Mouse (Mus musculus) embryo, embryonic 10 days (tissue): ENCODE measurements around the gene Apba2.
A peak's percentile ranks its signal among the peaks of the same experiment; 100 is the strongest.

ENCODE experiments used
- DNase-seq: peaks from one replicate; pipeline ENCODE4 v3.0.0-alpha.2; 2015; ENCODE audit warnings: low spot score

The Apba2 gene

DNA sequence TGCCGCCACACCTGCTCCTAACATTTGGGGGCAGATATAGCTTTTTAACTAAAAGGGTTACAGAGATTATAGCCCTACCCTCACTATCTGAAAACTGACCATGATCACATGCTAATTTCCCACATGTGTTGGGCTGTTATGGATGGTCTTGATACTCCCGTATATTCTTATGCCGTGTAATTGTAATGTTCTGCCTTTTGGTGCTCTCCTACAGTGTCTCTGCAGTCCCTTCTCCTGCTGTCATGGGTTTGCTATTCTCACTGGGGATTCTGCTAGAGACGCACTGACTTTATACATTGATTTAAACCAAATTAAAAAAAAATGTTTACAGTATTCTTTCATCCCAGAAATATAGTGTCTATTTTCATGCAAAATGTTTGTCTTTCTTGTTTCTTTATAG lies 157.4 kb downstream of the Apba2 start:
- no peak for DNase-seq

DNA sequence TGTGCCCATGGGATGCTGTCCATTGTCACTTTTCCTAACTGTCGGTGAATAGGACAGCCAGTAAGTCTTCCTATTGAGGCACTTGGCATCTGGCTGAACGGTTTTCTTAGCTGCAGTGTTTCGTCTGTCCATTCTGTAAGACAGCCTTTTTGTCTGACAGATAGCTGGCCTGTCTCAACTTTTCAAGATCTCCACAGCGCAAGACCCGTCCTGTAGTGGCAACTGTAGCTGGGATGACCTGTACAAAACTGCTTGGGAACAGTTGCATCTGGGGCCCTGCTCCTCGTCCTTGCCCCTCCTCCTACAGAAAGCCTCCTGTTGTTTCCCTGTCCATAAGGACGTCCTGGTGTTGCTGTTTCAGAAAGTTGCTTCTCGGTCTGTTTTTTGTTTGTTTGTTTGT lies 157.8 kb downstream of the Apba2 start:
- no peak for DNase-seq

DNA sequence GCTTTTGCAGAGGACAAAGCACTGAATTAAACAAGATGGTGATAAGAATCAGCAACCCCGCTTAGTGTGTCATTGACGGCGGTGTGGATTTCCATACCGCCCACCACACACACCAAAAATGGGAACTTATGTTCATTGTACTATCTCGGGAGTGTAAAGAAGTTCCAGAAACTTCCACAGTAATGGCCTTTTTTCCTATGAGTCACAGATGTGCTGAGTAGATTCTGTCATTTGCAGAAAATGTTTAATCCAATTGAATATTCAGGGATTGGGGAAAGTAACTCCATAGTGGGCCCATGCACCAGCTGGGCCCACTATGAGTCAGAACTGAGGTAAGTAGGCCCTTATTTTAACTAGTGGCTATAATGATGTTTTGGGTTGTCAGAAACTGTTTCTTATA lies 161.0 kb downstream of the Apba2 start:
- DNase-seq = no peak

DNA sequence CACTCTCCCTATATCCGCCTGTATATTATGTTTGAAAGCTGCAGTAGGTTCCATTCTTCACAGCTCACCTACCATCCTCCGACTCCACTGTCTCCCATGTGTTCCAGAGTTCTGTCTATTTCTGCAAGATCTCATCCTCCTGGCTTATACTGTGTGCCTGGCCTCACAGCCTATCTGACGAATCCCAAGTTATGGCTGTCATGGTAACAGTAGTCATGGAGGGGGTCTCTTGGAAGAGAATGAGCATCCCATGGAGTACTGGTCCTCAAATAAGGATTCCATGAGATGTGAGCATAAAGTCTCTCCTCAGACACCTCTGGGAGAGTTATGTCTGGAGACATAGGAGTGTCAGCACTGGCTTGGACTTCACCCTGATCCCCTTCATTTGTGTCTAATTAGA lies 162.1 kb downstream of the Apba2 start:
- DNase-seq = no peak

DNA sequence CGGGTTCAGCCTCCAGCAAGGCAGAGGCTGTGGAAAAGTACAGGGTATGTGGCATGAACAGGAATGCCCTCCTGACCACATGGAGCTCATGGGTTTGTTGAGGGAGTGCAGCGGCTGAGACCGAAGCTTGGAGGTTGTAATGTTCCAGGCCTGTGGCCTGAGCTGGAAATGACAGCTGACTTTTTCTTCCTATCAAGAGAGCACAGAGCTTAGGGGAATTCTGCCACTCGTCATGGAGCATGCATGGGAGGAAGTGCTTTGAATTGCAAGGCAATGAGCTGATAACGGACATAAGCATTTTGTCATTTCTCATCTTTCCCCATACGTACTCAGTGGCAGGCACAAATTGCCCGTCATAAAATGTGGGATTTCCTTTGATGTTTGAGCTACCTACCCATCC lies 163.6 kb downstream of the Apba2 start:
- DNase-seq = no peak

DNA sequence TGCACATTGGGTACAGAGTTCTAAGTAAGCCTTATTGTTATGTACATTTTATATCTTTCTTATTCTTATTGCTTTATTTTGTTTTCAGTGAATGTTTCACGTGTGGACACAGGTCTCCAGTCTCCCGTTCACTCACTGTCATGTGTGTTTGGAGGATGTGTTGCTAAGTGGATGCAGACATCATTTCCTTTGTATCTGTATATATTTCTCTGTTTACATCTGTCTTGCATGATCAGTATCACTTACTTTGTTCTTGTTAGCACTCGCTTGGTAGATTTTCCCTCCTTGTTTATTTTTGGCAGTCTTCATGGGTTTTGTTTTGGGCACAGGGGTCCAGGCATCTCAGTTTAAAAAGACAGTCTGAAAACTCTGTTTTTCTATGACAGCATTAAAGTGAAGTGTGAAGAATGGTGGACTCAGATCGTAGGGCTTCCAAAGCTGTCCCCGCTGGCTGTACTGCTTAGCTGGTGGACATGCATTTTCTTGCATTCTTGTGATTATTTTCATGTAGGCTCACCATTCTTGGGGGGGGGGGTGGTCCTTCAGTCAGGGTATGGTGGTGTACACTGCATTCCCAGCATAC lies 164.3 kb downstream of the Apba2 start:
- DNase-seq = no peak

DNA sequence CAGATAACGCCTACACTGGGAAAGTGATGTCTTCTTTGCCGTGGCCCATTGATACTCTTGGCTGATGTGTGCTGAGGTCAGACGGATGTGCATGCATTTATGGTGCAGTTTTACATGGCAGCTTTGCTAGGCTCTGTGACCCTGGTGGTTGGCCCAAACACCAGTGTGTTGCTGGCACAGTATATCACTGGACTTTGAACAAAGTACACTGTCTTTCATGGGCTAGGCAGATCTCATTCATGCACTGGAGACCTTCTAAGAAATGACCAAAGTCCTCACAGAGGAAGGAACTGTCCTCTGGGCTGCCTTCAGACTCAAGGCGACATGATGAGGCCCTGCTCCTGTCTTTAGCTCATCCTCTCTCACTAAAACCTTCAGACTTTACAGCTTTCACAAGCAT lies 166.5 kb downstream of the Apba2 start:
- no peak for DNase-seq

DNA sequence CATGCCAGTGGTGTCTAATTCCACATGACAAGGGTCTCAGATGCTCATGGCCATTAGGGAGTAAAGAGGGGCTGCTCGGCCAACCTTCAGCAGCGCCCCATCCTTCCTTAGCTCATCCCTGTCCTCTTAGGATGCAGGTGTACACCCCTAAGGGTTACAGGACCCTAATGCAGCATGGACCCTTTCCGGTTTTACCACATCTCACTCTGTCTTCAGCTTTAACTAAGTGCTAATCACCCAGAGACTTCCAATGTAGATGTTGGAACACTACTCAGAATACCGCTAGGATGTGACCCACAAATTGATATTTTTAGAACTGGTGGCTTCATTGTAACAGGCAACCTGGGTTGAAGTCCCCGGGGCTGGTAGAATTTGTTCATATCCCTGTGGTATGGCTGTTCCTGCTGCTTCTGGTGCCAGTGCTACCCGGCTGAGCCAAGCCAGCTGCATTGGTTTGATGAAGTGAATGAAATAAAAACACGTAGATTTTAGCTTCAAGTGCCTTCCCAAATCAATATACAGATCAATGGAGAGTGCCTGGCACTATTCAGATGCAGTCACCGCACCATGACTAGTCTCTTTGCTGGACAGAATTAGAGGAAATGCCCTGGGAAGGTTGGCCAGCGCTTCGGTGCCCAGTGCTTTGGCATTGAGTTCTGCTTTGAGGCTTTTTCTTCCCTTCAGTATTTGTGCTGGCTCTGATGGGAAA lies 178.4 kb downstream of the Apba2 start:
- DNase-seq = no peak

DNA sequence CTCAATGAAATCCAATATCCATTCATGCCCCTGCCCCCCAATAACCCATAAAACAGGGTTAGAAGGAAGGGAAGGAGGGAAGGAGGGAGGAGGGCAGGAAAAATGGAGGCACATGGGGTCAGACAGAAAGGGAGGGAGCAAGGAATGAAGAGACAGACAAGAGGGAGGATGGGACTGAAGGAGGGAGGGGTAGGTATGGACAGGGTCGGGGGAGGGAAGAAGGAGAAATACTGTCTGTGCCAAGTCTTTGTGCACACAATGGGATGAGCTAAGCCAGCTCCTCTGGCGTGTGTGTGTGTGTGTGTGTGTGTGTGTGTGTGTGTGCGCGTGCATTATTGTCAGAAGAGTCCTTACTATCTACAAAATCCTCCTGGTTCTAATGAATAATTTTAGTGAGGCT lies 183.4 kb downstream of the Apba2 start:
- DNase-seq = no peak

DNA sequence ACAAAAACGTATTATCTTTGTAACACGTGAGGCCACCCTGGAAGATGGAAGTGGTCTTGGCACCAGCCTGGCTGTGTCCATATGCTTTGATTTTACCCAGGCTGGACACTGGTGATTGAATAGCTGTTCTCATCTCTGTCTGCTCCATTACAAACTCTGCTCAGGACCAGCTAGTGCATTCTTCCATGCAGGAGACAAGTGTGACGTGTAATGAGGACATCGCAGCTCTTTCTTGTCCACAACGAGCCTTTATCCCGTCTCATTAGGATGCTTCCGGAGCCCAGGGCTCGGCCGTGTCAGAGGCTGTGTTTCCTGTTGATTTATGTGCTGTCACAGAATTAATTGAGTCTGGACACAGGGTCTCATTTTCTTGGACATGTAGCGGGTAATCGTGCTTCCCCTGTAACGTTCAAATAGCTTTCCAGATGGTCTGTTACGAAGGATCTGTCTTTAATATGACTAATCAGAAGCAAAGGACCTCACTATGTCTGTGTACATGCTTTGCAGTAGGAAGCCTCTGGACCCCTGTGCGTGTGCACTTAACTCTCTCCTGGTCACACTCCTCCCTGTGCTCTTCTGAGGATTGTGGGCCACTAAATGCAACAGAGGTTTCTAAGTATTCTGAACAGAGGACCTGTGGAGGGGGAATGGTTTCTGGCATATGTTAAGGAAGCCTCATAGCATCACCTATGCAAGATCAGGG lies 186.8 kb downstream of the Apba2 start:
- DNase-seq = peak; percentile 35

DNA sequence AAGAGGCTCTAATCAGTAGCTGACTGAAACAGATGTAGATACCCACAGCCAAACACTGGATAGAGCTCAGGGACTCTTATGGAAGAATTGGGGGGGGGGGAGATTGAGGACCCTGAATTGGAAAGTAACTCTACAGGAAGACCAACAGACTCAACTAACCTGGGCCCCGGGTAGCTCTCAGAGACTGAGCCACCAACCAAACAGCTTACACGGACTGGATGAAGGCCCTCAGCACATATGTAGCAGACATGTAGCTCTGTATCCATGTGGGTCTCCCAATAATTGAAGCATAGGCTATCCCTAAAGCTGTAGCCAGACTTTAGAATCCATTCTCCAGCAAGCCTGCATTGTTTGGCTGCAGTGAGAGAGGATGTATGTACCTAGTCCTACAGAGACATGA lies 190.3 kb downstream of the Apba2 start:
- DNase-seq = no peak

DNA sequence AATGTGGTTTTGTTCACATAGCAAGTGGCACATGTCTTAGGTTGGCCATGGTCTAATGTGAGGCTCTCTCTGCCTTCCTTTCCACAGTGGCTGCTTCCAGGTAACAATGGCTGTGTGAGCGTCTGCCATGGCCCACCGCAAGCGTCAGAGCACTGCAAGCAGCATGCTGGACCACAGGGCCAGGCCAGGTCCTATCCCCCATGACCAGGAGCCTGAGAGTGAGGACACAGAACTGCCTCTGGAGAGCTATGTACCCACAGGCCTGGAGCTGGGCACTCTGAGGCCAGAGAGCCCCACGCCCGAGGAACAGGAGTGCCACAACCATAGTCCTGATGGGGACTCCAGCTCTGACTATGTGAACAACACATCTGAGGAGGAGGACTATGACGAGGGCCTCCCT lies 193.4 kb downstream of the Apba2 start:
- no peak for DNase-seq

DNA sequence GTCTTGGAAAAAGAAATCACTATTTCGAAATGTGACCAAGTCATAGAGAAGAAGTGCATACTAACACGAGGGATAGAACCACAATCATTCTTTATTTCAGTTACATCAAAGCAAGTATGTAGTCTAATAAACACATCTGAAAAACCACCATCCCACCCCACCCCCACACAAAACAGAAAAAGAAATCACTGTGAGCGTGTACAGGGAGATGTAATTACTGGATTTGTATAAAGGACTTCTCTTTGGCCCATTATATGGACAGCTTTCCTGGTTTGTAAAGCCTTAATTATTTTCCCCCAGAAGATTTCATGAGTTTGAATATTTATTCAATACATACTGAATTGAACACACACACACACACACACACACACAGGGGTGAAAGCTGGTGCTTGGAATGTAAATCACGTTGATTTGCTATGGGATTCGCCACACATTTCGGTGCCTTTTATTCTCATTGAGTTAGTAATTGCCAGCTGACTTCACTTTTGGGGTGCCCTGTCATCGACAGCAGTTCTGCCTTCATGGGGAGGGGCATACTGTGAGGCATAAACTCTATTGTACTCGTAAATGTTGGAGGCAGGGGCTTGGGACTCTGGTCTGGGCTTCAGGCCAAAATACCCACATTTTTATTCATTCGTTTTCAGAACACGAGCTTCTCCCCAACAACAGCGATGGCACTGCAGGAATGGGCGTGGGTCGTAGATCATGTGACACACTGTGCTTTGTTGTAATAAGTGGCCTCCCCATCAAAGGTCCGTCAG lies 195.2 kb downstream of the Apba2 start:
- no peak for DNase-seq

DNA sequence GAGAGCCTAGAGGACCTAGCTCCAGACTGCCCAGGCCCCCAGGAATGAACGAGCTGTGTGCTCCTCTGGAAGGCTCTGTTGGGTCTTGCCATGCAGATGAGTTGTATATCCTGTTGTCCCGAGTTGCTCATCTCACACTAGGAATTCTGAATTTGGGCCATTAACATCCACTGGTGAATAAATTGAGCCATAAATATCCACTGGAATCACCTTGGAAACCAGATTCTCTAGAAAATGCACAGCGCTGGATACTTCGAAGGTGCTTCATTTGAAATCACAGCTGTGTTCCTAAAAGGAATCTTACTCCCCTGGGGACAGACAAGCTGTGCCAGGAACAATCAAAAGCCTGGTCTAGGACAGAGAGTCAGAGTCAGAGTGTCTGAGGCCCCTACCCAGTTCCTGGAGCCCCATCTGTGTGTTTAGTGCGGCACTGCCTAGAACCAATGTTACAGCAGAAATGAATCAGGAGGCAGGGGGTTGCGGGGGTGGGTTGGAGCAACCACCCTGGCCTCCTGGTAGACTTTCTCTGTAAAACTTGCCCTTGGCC lies 196.4 kb downstream of the Apba2 start:
- no peak for DNase-seq

DNA sequence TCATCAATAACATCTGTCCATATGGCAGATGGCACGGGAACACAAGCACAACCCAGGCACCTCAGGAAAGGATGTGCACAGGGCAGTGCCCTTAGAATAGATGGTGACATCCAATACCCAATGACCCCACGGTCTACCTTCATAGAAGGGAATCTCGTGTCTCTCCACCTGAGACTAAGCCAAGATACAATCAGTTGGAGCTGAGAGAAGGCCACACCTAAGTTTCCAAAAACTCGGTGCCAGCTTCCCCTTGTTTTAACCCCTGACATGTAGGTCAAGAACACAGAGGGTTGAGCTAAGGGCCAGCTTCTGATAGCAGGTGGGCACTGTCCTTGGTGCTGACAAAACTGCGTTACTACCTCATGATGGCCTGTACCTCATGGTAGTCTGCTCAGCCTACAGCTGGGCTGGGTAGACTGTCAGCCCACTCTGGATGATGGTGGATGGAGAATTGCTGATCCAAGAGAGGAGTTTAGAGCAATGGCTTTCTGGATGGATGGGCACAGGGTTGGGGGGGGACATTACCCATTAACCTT lies 202.6 kb downstream of the Apba2 start:
- peak; percentile 65 for DNase-seq

DNA sequence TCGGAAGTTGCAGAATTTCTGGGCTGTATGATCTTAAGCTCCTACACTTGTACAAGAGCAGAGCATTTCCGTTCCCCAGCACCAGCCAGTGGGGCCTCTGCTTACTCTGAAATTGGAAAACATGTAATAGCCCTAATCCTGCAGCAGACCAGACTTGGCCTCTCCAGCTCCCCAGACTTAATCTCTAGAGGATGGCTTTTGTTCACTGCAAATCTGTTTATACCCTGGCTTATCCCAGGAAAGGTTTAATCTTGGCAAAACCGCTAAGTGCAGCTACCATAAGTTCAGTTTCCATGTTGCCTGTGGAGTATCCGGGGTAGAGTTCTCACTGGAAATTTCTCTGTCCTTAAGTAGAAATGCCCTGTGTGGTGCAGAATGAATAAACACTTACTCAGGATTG lies 206.7 kb downstream of the Apba2 start:
- no peak for DNase-seq

DNA sequence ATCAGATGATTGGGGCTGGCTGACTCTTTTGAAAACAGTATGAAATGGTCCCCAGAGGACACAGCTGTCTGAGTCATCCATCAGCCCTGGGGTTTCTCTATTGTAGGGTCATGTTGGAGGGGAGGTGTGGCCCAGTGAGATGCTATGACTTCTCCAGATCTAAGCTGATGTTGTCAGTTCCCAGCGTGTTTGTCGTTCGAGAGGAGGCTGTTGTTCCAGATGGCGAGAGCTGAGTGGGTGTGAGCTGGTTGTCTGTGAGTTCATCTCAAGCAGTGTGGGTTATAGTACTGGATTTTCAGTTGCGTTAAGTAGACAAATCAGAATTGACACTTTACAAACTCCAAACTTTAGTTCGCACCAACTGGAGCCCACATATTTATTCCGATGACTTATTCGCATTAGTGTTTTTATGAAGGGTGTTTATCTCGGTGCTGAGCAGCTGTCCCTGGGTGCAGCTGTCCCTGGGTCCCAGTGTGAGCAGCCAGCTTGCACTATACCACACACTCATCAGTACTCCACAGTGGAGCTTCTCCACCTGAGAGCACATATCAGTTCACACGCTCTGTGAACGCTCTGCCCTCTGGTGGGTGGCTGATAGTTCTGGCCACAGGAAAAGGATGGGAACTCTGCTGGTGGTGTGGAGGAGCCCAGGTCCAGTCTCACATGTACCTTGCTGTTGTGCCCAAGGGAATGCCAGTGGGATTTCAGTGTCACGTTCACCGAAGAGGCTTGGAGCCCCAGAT lies 208.2 kb downstream of the Apba2 start:
- DNase-seq = peak; percentile 31

DNA sequence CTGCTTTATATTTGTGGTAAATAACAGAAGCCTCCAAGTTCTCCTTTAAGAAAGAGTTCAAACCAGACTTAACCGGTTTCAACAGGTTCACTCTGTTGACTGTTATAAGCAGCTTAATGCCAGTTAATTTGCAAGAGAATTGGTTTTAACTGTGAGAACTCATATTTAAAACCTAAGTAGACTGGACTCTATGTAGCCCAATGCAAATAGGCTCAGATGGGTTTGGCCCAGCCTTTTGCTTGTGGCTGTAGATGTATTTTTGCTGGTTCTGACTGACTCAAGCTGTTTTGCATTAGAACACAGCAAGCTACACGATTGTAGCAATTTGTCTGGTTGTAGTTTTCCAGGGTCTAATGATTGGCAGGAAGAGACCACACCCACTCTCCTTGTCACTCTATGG lies 214.8 kb downstream of the Apba2 start:
- no peak for DNase-seq

DNA sequence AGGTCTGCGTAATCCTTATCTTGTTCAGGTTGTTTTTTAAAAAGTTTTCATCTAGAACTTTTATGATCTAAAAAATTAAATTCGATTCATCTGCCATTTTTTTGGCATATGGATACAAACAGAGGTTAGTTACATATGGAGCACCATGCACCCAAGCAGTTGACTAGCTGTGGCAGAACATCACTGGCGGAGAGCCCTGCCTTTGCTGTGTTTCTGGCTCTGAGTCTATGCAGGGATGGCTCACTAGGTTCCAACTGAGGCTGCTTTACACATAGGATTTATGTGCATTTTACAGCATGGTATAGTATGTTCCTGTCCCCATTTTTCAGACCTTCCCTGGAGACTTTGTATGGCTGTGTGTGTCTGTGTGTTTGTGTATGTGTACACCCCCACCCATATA lies 221.8 kb downstream of the Apba2 start:
- DNase-seq = no peak

DNA sequence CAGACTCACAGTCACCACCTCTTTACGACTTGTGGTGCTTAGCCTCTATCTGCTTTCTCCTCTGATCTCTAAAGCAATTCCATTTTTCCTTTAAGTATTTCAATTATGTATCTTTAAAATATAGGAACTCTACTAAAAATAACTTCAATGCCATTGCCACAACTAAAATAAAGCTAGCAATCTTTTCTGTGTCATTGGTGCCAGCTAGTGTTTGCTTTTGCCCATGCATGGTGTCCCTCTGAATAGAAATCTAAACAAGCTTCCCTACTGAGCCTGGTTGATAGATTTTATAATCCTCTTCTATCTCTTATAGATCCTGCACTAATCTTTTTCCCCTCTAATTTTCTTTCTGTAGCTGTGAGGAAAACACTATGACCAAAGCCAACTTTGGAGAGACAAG lies 222.9 kb downstream of the Apba2 start:
- no peak for DNase-seq

DNA sequence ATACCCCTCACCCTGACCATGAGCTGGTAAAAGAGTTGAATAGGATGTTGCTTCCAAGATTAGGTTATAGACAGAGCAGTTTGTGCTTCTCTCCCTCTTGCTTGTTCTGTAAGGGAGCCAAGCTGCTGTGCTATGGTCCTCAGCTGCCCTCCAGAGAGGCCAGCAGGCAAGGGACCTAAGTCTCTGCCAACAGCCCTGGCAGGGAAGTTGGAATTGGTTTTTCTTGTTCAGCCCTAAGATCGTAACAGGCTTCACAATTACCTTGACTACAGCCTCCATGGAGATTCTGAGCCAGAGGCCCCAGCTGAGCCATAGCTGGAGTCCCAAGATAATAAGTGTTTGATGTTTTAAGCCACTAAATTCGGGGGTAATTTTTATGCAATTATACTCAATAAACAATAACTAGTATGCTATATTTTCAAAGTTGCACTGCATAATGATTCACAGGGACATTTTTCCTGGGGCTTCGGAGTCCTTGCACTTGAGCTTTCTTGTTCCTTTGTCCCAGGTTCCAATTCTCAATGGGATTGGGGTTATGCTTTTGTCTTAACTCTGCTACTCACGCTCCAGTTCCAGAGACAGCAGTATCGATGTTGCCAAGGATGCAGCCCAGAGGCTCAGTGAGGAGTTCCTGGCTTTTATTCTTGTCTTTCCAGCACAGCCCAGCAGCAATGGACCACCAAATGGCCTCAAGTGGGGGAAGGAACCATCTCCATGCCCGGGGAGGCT lies 224.6 kb downstream of the Apba2 start:
- no peak for DNase-seq
